Mouse (Mus musculus) hindbrain, embryonic 12.5 days (tissue): Measurements from ENCODE around the gene Gm29094. TPM values are rescaled to one million over a fixed set of nuclear protein-coding genes. Genes with fewer than 3 reads are reported as not detected.

ENCODE experiments used
- ATAC-seq: fragments of 200-750 bp; cut with Nextera tagmentation; 2 replicates; pipeline ENCODE4 v1.8.0; 2017; ENCODE audit warnings: moderate TSS enrichment; ENCODE audit not compliant: low FRiP score
- H3K27ac ChIP-seq: fragments of 300-500 bp; sonication (generic); 2 replicates; pipeline ENCODE4 v1.5.1; 2016; ENCODE audit warnings: mild to moderate bottlenecking
- H3K27me3 ChIP-seq: fragments of 300-500 bp; sonication (generic); 2 replicates; pipeline ENCODE4 v1.6.1; 2016; ENCODE audit warnings: mild to moderate bottlenecking
- H3K36me3 ChIP-seq: fragments of 300-500 bp; sonication (generic); 2 replicates; pipeline ENCODE4 v1.6.1; 2016; ENCODE audit warnings: mild to moderate bottlenecking
- H3K4me1 ChIP-seq: fragments of 300-500 bp; sonication (generic); 2 replicates; pipeline ENCODE4 v1.6.1; 2016
- H3K4me2 ChIP-seq: fragments of 300-500 bp; sonication (generic); replicated peaks from 2 replicates; pipeline ENCODE4 v1.6.1; 2016; ENCODE audit warnings: mild to moderate bottlenecking
- H3K4me3 ChIP-seq: fragments of 300-500 bp; sonication (generic); 2 replicates; pipeline ENCODE4 v1.5.1; 2016; ENCODE audit warnings: mild to moderate bottlenecking
- H3K9ac ChIP-seq: fragments of 300-500 bp; sonication (generic); 2 replicates; pipeline ENCODE4 v1.6.1; 2016; ENCODE audit warnings: mild to moderate bottlenecking, moderate library complexity
- H3K9me3 ChIP-seq: fragments of 300-500 bp; sonication (generic); replicated peaks from 2 replicates; pipeline ENCODE4 v1.6.1; 2016; ENCODE audit warnings: mild to moderate bottlenecking
- WGBS: fragments of 180-500 bp; shearing (Covaris S2); methylation state at CpG from one replicate; pipeline ENCODE4 v1.1.7; 2016; 5-methylcytosine and 5-hydroxymethylcytosine counted together
- polyA plus RNA-seq: library from polyadenylated mRNA; unstranded; fragments of >200 nt; fragmentation: Nextera tagmentation; extraction: Ambion mirVana; gene quantifications from 2 replicates; pipeline ENCODE4 v1.2.1, GENCODE M21; 2016

The Gm29094 gene
- polyA plus RNA-seq, 1 experiment from 2014 or later, result not detected

- H3K9ac ChIP-seq, result no peak overlapping the region
- H3K4me3 ChIP-seq, result no peak overlapping the region
- H3K27me3 ChIP-seq, result no peaks in the 10 kb centered on the region
- 90% methylated on average over 1 of the region's 1 CpGs for WGBS
- no peak overlapping the region for H3K4me2 ChIP-seq
- no peak overlapping the region for H3K27ac ChIP-seq
- H3K4me1 ChIP-seq, result no peaks in the 10 kb centered on the region
- no peaks in the 10 kb centered on the region for H3K9me3 ChIP-seq
- H3K36me3 ChIP-seq, result no peaks in the 10 kb centered on the region
- no peak for ATAC-seq
Observed at GRCm38 (mm10) chr9:89264571-89264970, 65.4 kb downstream of the Gm29094 start.

Other genes starting within 250 kb of the Gm29094 start
- not detected in 2 replicates for gene Bcl2a1a, start 242.5 kb upstream of the Gm29094 start, polyA plus RNA-seq
- not detected in 2 replicates for gene Trim43b, start 106.5 kb upstream of the Gm29094 start, polyA plus RNA-seq
- not detected in 2 replicates for gene Bcl2a1b, start 170 bp upstream of the Gm29094 start, polyA plus RNA-seq
- gene Mthfs, start 11.3 kb downstream of the Gm29094 start, polyA plus RNA-seq, result 17.4 and 22.4 TPM in 2 replicates